Mouse (Mus musculus): ENCODE measurements around the gene Duoxa1. TPM values are rescaled to one million over a fixed set of nuclear protein-coding genes. Genes with fewer than 3 reads are reported as not detected.
A peak's percentile ranks its signal among the peaks of the same experiment; 100 is the strongest.

The Duoxa1 gene
- polyA plus RNA-seq, 1 experiment = not detected

GRCm38 (mm10) chr2:122356187-122356586, 42.7 kb upstream of the Duoxa1 start:
- no peak overlapping the region for H3K4me3 ChIP-seq (ENCODE audit: low read depth, low read length)
- no peaks in the 10 kb centered on the region for H3K9me3 ChIP-seq (replicated peaks; ENCODE audit: control insufficient read depth, insufficient read depth, low read length, poor library complexity, severe bottlenecking)
- H3K36me3 ChIP-seq (ENCODE audit: control insufficient read depth, insufficient read depth, low read length, poor library complexity, severe bottlenecking) = no peaks in the 10 kb centered on the region
- peaks cover 21% of the 10 kb centered on the region for H3K4me1 ChIP-seq (ENCODE audit: control insufficient read depth, insufficient read depth, low read length)
- no peaks in the 10 kb centered on the region for H3K27me3 ChIP-seq (ENCODE audit: control insufficient read depth, insufficient read depth, low read length, poor library complexity, severe bottlenecking)
- H3K9ac ChIP-seq (ENCODE audit: low read depth, poor library complexity, severe bottlenecking) = no peak overlapping the region
- TF ChIP-seq POLR2A (IDR thresholded peaks at IDR 0.05; ENCODE audit: insufficient read depth, low read length) (no peak), CTCF (IDR thresholded peaks at IDR 0.05; ENCODE audit: low read depth, low read length) (no peak), EP300 (IDR thresholded peaks at IDR 0.05; ENCODE audit: insufficient read depth, low read depth, low read length) (no peak)
- H3K27ac ChIP-seq (ENCODE audit: insufficient read depth, low read length) = no peak overlapping the region

- Histone ChIP-seq H3K36me3 (ENCODE audit: control insufficient read depth, insufficient read depth, low read length, poor library complexity, severe bottlenecking) (no peaks in the 10 kb centered on the region), H3K4me1 (ENCODE audit: control insufficient read depth, insufficient read depth, low read length) (peaks cover 19% of the 10 kb centered on the region), H3K9me3 (replicated peaks; ENCODE audit: control insufficient read depth, insufficient read depth, low read length, poor library complexity, severe bottlenecking) (no peaks in the 10 kb centered on the region)
Measured at GRCm38 (mm10) chr2:122355389-122355788, 41.9 kb upstream of the Duoxa1 start.

GRCm38 (mm10) chr2:122354191-122354929, 40.8 kb upstream of the Duoxa1 start:
- Histone ChIP-seq H3K4me1 (ENCODE audit: control insufficient read depth, insufficient read depth, low read length) (peaks cover 17% of the 10 kb centered on the region), H3K4me3 (ENCODE audit: low read depth, low read length) (no peak overlapping the region), H3K9ac (ENCODE audit: low read depth, poor library complexity, severe bottlenecking) (no peak overlapping the region), H3K36me3 (ENCODE audit: control insufficient read depth, insufficient read depth, low read length, poor library complexity, severe bottlenecking) (no peaks in the 10 kb centered on the region), H3K27ac (ENCODE audit: insufficient read depth, low read length) (no peak overlapping the region), H3K27me3 (ENCODE audit: control insufficient read depth, insufficient read depth, low read length, poor library complexity, severe bottlenecking) (no peaks in the 10 kb centered on the region), H3K9me3 (replicated peaks; ENCODE audit: control insufficient read depth, insufficient read depth, low read length, poor library complexity, severe bottlenecking) (no peaks in the 10 kb centered on the region)
- TF ChIP-seq POLR2A (IDR thresholded peaks at IDR 0.05; ENCODE audit: insufficient read depth, low read length) (no peak), CTCF (IDR thresholded peaks at IDR 0.05; ENCODE audit: low read depth, low read length) (no peak), EP300 (IDR thresholded peaks at IDR 0.05; ENCODE audit: insufficient read depth, low read depth, low read length) (no peak)

More at GRCm38 (mm10) chr2:122355389-122355788, 41.9 kb upstream of the Duoxa1 start:
- no peak overlapping the region for H3K9ac ChIP-seq (ENCODE audit: low read depth, poor library complexity, severe bottlenecking)
- TF ChIP-seq POLR2A (IDR thresholded peaks at IDR 0.05; ENCODE audit: insufficient read depth, low read length) = no peak
- no peak for TF ChIP-seq CTCF (IDR thresholded peaks at IDR 0.05; ENCODE audit: low read depth, low read length)
- no peak for TF ChIP-seq EP300 (IDR thresholded peaks at IDR 0.05; ENCODE audit: insufficient read depth, low read depth, low read length)
- H3K27me3 ChIP-seq (ENCODE audit: control insufficient read depth, insufficient read depth, low read length, poor library complexity, severe bottlenecking) = no peaks in the 10 kb centered on the region
- H3K27ac ChIP-seq (ENCODE audit: insufficient read depth, low read length) = no peak overlapping the region
- H3K4me3 ChIP-seq (ENCODE audit: low read depth, low read length) = no peak overlapping the region

GRCm38 (mm10) chr2:122353765-122354164, 40.2 kb upstream of the Duoxa1 start:
- no peaks in the 10 kb centered on the region for H3K27me3 ChIP-seq (ENCODE audit: control insufficient read depth, insufficient read depth, low read length, poor library complexity, severe bottlenecking)
- H3K9ac ChIP-seq (ENCODE audit: low read depth, poor library complexity, severe bottlenecking) = no peak overlapping the region
- no peak overlapping the region for H3K4me3 ChIP-seq (ENCODE audit: low read depth, low read length)
- H3K4me1 ChIP-seq (ENCODE audit: control insufficient read depth, insufficient read depth, low read length) = peaks cover 17% of the 10 kb centered on the region
- no peaks in the 10 kb centered on the region for H3K9me3 ChIP-seq (replicated peaks; ENCODE audit: control insufficient read depth, insufficient read depth, low read length, poor library complexity, severe bottlenecking)
- H3K27ac ChIP-seq (ENCODE audit: insufficient read depth, low read length) = no peak overlapping the region
- no peaks in the 10 kb centered on the region for H3K36me3 ChIP-seq (ENCODE audit: control insufficient read depth, insufficient read depth, low read length, poor library complexity, severe bottlenecking)
- no peak for TF ChIP-seq EP300 (IDR thresholded peaks at IDR 0.05; ENCODE audit: insufficient read depth, low read depth, low read length)
- TF ChIP-seq POLR2A (IDR thresholded peaks at IDR 0.05; ENCODE audit: insufficient read depth, low read length) = no peak
- TF ChIP-seq CTCF (IDR thresholded peaks at IDR 0.05; ENCODE audit: low read depth, low read length) = no peak

- H3K4me1 ChIP-seq (ENCODE audit: control insufficient read depth, insufficient read depth, low read length) = peaks cover 17% of the 10 kb centered on the region
- H3K4me3 ChIP-seq (ENCODE audit: low read depth, low read length) = no peak overlapping the region
- no peaks in the 10 kb centered on the region for H3K9me3 ChIP-seq (replicated peaks; ENCODE audit: control insufficient read depth, insufficient read depth, low read length, poor library complexity, severe bottlenecking)
- no peak for TF ChIP-seq POLR2A (IDR thresholded peaks at IDR 0.05; ENCODE audit: insufficient read depth, low read length)
- TF ChIP-seq CTCF (IDR thresholded peaks at IDR 0.05; ENCODE audit: low read depth, low read length) = no peak
- TF ChIP-seq EP300 (IDR thresholded peaks at IDR 0.05; ENCODE audit: insufficient read depth, low read depth, low read length) = no peak
- no peaks in the 10 kb centered on the region for H3K36me3 ChIP-seq (ENCODE audit: control insufficient read depth, insufficient read depth, low read length, poor library complexity, severe bottlenecking)
- H3K9ac ChIP-seq (ENCODE audit: low read depth, poor library complexity, severe bottlenecking) = no peak overlapping the region
- no peak overlapping the region for H3K27ac ChIP-seq (ENCODE audit: insufficient read depth, low read length)
- H3K27me3 ChIP-seq (ENCODE audit: control insufficient read depth, insufficient read depth, low read length, poor library complexity, severe bottlenecking) = no peaks in the 10 kb centered on the region
Measured at GRCm38 (mm10) chr2:122352992-122353391, 39.5 kb upstream of the Duoxa1 start.

- H3K27ac ChIP-seq (ENCODE audit: insufficient read depth, low read length) = no peak overlapping the region
- no peaks in the 10 kb centered on the region for H3K9me3 ChIP-seq (replicated peaks; ENCODE audit: control insufficient read depth, insufficient read depth, low read length, poor library complexity, severe bottlenecking)
- no peaks in the 10 kb centered on the region for H3K36me3 ChIP-seq (ENCODE audit: control insufficient read depth, insufficient read depth, low read length, poor library complexity, severe bottlenecking)
- H3K4me1 ChIP-seq (ENCODE audit: control insufficient read depth, insufficient read depth, low read length) = peaks cover 17% of the 10 kb centered on the region
- H3K4me3 ChIP-seq (ENCODE audit: low read depth, low read length) = no peak overlapping the region
- no peaks in the 10 kb centered on the region for H3K27me3 ChIP-seq (ENCODE audit: control insufficient read depth, insufficient read depth, low read length, poor library complexity, severe bottlenecking)
- no peak overlapping the region for H3K9ac ChIP-seq (ENCODE audit: low read depth, poor library complexity, severe bottlenecking)
- TF ChIP-seq EP300 (IDR thresholded peaks at IDR 0.05; ENCODE audit: insufficient read depth, low read depth, low read length) = 0 out of 2 replicates have a peak, but pooled peaks have one; percentile 67
- no peak for TF ChIP-seq POLR2A (IDR thresholded peaks at IDR 0.05; ENCODE audit: insufficient read depth, low read length)
Measured at GRCm38 (mm10) chr2:122351931-122352329, 38.4 kb upstream of the Duoxa1 start.
